Mouse (Mus musculus): ENCODE results near the gene Aqp1.

DNA sequence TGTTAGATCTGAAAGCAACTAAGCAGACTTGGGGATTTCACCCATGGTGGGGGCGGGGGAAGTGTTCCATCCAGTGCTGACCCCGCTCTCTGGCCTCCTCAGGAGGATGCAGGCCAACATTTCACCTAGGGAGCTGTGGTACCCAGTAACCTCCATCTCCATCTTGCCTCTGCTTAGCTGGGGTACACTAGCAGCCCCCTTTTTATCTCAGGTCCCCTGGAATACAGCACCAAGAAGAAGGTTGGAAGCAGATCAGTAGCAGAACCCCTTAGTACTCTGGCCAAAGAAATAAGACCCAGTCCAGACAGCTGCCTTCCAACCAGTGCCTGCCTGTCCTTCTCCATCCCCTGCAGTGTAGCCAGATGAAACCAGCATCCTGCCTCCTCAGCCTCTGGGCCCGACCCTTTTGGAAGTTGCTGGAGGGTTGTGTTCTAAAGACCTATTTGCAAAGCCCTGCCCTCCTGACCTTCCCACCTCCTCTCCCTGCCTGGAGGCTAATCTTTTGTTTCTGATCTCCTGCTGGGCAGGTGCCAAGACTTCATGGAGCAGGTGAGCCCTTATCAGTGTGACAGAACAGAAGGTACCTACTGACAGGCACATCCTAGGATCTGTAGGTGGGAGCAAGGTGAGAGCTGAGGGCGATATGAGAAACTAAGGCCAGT is 18.4 kb downstream of the Aqp1 start:
- TF ChIP-seq CTCF (IDR thresholded peaks at IDR 0.05; ENCODE audit: extremely low read depth, insufficient read depth, insufficient read length, insufficient replicate concordance) (no peak), POLR2A (IDR thresholded peaks at IDR 0.05; ENCODE audit: low read depth, low read length) (no peak)
